Mouse (Mus musculus): ENCODE measurements around the gene Acod1.

GRCm38 (mm10) chr14:103007737-103008136, 39.0 kb upstream of the Acod1 start:
- TF ChIP-seq CTCF (conservative IDR thresholded peaks at IDR 0.05; ENCODE audit: low read length) (no peak), NANOG (IDR thresholded peaks at IDR 0.05; ENCODE audit: borderline replicate concordance, low read length) (no peak)

Measured in E14TG2a.4 (cell line).